Mouse (Mus musculus): ENCODE data around the gene Armc7.
"Not testable (repeated sequence)": the region's sequence is repeated elsewhere in the genome, so short reads cannot be mapped to it uniquely, and the experiment has no call there.

The Armc7 gene

GRCm38 (mm10) chr11:115455619-115456018, 19.8 kb upstream of the Armc7 start:
- DNase-seq = no peak

GRCm38 (mm10) chr11:115456182-115456581, 19.3 kb upstream of the Armc7 start:
- DNase-seq = no peak

DNA sequence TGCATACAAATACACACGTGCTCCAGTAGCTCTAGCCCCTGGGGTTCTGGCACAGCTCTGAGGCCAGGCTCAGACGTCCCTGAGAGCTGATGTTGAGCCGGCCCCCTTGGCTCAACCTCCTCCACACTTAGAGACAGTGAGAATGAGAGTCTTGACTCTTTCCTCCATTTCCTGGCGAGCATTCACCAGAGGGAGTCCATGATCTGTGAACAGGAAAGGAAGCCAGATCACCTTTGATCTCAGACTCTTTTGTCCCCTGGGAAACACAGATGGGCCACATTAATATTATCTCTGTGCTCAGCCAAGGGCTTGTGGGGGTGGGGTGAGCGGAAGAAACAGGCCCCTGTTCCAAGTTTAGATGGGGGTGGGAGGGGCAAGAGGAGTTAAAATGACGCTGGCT, 18.1 kb upstream of the Armc7 start:
- DNase-seq = no peak

GRCm38 (mm10) chr11:115460976-115461375, 14.5 kb upstream of the Armc7 start:
- no peak for DNase-seq

GRCm38 (mm10) chr11:115461846-115462242, 13.6 kb upstream of the Armc7 start:
- no peak for DNase-seq

DNA sequence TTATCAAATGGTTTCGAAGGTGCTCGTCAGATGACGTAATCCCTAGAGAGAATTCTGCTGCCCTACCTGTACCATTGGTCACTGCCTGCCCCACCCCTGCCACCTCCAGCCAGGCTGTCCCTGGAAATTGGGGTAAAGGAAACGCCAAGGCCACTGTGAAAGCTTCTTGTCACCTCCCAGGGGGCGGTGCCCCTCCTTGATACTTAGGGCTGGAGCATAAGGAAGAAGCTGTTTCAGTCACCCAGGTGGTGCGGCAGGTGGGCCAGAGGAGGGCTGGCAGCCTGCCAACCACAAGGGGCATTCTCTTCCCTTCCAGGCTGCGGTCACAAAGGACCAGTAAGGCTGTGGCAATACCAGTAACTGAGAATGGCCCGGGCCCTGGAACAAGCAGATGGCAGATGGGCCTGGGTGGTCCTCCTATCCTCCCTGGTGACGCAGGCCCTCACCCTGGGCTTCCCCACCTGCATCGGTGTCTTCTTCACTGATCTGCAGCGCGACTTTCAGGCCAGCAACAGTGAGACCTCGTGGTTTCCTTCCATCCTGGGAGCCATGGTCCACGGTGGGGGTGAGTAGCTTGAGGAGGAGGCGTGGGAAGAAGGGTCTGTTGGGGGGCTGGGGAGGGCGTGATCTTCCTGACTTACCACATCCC, 13.1 kb upstream of the Armc7 start, which contains the start of gene Slc16a5:
Gene Slc16a5, plus strand, starts transcription at position 232 of the 649 bp plus-strand sequence.
- no peak for DNase-seq

DNA sequence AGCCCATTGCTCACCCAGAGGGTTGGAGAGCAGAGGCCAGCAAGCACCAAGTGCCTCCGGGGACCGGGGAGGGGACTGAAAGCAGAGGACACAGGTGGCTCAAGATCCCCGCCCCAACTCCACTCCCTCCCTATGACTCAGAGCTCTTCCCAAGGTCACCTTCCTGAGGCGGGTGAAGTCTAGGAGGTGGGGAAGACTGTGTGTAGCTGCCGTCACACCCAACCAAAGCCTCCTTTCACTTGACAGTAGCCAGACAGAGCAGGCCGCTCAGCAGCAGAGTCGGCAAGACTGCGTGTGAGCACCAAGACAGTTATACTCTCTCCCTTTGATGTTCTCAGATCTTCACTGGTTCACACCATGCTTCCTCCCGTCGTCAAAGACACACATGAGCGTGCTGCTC, 12.1 kb upstream of the Armc7 start:
- no peak for DNase-seq

DNA sequence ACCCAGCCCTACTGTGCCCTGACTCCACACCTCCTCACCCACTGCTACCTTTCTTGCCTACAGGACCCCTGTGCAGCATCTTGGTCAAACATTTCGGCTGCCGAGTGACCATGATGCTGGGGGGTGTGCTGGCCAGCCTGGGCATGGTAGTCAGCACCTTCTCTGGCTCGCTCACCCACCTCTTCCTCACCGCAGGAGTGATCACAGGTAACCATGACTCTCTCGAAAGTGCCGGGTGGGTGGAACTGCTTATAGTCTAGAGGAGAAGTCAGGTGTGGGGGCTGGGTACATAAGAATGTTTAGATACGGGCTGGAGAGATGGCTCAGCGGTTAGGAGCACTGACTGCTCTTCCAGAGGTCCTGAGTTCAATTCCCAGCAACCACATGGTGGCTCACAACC, 10.6 kb upstream of the Armc7 start:
- DNase-seq = no peak

DNA sequence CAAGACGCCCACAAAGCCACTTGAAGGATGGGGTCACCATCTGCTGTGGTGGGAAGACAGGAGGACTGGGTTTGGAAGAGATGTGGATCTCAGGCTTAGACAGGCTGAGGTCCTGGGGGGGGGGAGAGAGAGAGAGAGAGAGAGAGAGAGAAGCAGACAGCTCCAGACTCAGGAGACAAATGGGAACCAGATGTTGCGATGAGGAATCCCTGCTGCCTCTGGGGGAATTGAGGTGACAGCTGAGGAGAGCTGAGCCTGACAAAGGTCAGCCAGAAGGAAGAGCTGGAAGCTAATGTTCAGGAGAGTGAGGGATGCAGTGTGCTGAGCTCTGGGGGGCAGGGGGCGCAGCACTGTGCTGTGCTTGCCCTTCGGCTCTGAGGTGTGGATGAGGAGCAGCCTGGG, 8.2 kb upstream of the Armc7 start:
- no peak for DNase-seq

DNA sequence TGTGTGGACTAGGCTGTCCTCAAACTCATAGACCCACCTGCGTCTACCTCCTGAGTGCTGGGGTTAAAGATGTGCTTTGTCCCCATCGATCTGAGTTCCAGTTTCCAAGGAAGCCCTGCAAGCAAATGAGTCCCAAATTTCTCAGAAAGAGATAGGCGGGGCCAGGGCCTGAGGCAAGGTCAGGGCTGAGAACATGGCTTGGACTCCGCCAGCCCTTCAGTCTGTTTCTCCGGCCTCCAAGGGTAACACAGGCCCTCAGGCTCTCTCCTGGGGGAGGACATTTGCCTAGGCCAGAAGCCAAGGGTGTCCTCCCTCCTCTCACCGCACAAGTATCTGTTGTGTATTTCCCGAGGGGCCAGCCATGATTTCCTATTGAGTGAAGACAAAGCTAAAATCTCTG, 3.3 kb upstream of the Armc7 start:
- no peak for DNase-seq

GRCm38 (mm10) chr11:115473626-115474275, 1.7 kb upstream of the Armc7 start:
- DNase-seq = peak; percentile 95

DNA sequence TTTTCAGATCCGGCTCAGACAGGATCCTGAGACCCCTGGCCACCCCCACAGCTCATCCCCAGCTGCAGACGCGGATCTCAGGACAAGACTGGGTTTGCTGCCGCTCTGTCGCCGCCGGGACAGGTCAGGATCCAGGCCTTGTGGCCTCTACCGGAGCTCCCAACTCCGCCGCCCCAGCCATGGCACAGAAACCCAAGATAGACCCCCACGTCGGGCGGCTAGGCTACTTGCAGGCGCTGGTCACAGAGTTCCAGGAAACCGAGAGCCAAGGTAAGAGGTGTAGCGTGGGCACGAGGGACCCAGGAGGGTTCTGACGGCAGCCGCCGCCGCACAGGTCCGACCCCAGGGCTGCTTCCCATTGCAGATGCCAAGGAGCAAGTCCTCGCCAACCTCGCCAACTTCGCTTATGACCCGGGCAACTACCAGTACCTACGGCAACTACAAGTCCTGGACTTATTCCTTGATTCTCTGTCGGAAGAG, 331 bp downstream of the Armc7 start:
- DNase-seq = no peak

- DNase-seq = not testable (repeated sequence)
These were observed 1.2 kb downstream of the Armc7 start for GRCm38 (mm10) chr11:115476630-115477029.

DNA sequence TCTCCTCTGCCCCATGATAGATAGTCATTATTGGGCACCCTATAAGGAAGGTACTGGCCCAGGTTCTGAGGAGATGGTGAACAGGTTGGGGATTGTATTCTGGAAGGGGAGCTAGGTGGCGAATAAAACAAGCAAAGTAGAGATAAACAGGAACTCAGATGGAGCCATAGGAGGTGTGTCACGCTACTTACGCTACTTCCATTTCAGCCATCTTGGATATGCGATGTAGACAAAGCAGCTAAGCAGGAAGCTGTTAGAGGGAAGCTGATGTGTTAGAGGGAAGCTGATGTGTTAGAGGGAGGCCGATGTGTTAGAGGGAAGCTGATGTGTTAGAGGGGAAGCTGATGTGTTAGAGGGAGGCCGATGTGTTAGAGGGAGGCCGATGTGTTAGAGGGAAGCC, 1.9 kb downstream of the Armc7 start:
- not testable (repeated sequence) for DNase-seq

DNA sequence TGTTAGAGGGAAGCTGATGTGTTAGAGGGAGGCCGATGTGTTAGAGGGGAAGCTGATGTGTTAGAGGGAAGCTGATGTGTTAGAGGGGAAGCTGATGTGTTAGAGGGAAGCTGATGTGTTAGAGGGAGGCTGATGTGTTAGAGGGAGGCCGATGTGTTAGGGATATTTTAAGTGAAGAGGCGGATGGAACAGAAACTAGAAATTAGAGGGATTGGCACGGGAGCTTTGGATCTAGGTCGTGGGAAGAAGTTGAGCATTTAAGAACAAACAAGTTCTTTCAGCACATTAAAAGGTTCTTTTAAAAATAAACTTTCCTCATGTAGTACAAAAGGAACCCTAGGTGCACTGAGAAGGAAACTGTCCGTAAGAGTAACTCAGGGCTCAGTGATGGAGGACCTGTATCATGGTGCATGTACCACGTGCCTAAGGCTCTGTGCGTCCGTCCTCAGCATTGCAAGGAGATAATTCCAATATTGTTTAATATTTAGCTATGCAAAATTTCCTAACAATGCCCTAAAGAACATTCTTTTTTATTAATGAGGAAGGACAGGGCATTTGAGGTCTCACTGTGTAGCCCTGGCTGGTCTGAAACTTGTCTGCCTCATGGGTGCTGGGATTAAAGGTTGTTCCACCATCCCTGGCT, 3.0 kb downstream of the Armc7 start:
- no peak for DNase-seq

DNA sequence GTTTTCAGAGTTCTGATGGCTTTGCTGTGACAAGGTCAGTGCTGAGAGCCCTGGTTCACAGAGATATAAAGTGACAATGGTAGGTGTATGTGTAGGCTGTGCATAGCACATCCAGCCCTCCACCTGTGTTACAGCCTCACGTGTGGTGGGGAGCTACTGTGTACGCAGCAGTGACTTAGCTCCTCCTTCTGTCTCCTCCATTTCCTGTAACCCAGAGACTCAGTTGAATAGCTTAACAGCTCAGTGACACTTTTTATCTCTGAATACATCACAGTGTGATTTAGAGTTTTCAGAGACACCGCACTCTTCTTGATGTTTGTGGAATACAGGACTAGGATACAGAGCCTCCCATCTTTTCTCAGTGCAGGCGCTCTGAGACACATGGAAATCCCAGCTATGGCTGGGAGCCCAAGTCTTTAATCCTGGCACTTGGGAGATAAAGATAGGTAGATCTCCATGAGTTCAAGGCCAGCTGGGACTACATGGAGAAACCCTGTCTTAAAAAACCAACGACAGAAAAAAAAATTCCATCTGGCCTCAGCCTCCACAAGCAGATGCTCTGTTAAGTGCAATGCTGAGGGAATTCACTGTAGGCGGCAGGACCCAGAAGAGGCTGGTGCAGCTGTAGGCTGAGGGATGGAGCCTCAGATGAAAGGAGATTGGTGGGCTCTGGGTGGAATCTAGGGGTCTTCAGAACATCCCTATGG, 6.2 kb downstream of the Armc7 start:
- no peak for DNase-seq

- no peak for DNase-seq
These were observed 7.8 kb downstream of the Armc7 start for GRCm38 (mm10) chr11:115483278-115483677.

- DNase-seq = peak; percentile 66
These were observed 8.3 kb downstream of the Armc7 start for GRCm38 (mm10) chr11:115483726-115484125.

DNA sequence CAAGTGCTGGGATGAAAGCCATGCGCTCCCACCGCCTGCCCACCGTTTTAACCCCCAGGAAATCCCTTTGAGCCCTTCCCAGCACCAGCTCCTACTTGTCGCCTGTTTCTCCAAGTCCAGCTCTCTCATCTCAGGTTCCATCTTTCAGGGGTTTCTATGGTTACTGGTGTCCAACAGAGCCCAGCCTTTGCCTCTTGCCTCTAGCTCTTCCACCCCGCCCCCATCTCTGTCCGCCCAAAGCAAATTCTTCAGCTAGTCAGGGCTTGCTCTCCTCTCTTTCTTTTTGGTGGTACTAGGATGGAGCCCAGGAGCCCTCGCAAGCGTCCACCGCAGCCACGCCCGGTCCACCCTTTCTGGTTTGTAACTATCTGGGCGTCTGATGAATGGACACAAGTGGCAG, 9.7 kb downstream of the Armc7 start:
- no peak for DNase-seq

DNA sequence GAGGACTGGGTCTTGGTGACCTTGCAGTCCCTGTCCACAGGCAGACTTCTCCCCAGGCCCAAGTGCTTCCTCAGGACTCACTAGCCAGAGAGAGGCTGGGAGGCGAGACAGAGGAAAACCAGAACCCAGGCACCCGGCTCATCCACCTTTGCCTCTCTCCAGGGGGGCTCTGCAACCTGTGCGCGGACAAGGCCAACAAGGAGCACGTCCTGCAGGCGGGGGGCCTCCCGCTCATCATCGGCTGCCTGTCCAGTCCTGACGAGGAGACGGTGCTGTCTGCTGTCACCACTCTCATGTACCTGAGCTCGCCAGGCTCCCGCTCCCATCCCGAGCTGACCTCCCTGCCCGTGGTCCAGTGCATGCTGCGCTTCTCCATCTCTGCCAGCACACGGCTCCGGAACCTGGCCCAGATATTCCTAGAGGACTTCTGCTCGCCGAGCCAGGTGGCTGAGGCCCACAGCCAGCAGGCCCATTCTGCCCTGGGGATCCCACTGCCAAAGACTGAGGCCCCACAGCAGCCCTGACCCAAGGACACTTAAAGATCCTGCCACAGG, 13.2 kb downstream of the Armc7 start:
- DNase-seq = peak; percentile 83

- no peak for DNase-seq
These were observed 15.2 kb downstream of the Armc7 start for GRCm38 (mm10) chr11:115490441-115491355.

Measured in cerebellum, adult 11-12 months (tissue).